Mouse (Mus musculus) stomach, postnatal 0 days (tissue): ENCODE data around the gene Lrrc37a. TPM values are rescaled to one million over a fixed set of nuclear protein-coding genes. Genes with fewer than 3 reads are reported as not detected.
"Not testable (repeated sequence)": the region's sequence is repeated elsewhere in the genome, so short reads cannot be mapped to it uniquely, and the experiment has no call there.

ENCODE experiments used
- ATAC-seq: fragments of 200-750 bp; cut with Nextera tagmentation; 2 replicates; pipeline ENCODE4 v1.8.0; 2017; ENCODE audit not compliant: low FRiP score, low TSS enrichment
- DNase-seq: peaks from one replicate; pipeline ENCODE4 v3.0.0-alpha.2; 2016; ENCODE audit warnings: low spot score
- H3K27ac ChIP-seq: fragments of 300-500 bp; sonication (generic); replicated peaks from 2 replicates; pipeline ENCODE4 v1.5.1; 2014; ENCODE audit warnings: mild to moderate bottlenecking, control low read depth
- H3K27me3 ChIP-seq: fragments of 300-500 bp; sonication (generic); 2 replicates; pipeline ENCODE4 v1.6.1; 2014; ENCODE audit warnings: low read length; ENCODE audit not compliant: control insufficient read depth, insufficient read depth
- H3K36me3 ChIP-seq: fragments of 300-500 bp; sonication (generic); 2 replicates; pipeline ENCODE4 v1.6.1; 2014; ENCODE audit warnings: low read length, mixed read lengths; ENCODE audit not compliant: control insufficient read depth, insufficient read depth
- H3K4me1 ChIP-seq: fragments of 300-500 bp; sonication (generic); replicated peaks from 2 replicates; pipeline ENCODE4 v1.6.1; 2014; ENCODE audit warnings: antibody characterized with exemption; ENCODE audit not compliant: control insufficient read depth, insufficient read depth
- H3K4me2 ChIP-seq: fragments of 300-500 bp; sonication (generic); replicated peaks from 2 replicates; pipeline ENCODE4 v1.6.1; 2014; ENCODE audit warnings: low read depth, mild to moderate bottlenecking, control low read depth, moderate library complexity
- H3K4me3 ChIP-seq: fragments of 300-500 bp; sonication (generic); 2 replicates; pipeline ENCODE4 v1.5.1; 2014; ENCODE audit warnings: low read depth, low read length, control low read depth
- H3K9ac ChIP-seq: fragments of 300-500 bp; sonication (generic); 2 replicates; pipeline ENCODE4 v1.6.1; 2014; ENCODE audit warnings: mild to moderate bottlenecking, low read length, control low read depth, mixed read lengths
- H3K9me3 ChIP-seq: fragments of 300-500 bp; sonication (generic); 2 replicates; pipeline ENCODE4 v1.6.1; 2016; ENCODE audit warnings: low read length; ENCODE audit not compliant: control insufficient read depth
- CTCF ChIP-seq: IDR thresholded peaks from 2 replicates; pipeline ENCODE4 v1.5.1; 2016; ENCODE audit warnings: antibody characterized with exemption, low read depth, mild to moderate bottlenecking, moderate library complexity
- EP300 ChIP-seq: optimal IDR thresholded peaks from 2 replicates; pipeline ENCODE3; 2016; ENCODE audit warnings: antibody characterized with exemption
- WGBS: fragments of 180-500 bp; shearing (Covaris S2); extraction: QIAGEN DNeasy Blood & Tissue Kit; methylation state at CpG from one replicate; pipeline ENCODE4 v1.1.7; 2014; 5-methylcytosine and 5-hydroxymethylcytosine counted together
- polyA plus RNA-seq: library from polyadenylated mRNA; unstranded; fragments of >200 nt; fragmentation: Nextera tagmentation; extraction: Ambion mirVana; gene quantifications from 2 replicates; pipeline ENCODE4 v1.2.1, GENCODE M21; 2015

The Lrrc37a gene
- polyA plus RNA-seq, result not detected in 2 replicates

DNA sequence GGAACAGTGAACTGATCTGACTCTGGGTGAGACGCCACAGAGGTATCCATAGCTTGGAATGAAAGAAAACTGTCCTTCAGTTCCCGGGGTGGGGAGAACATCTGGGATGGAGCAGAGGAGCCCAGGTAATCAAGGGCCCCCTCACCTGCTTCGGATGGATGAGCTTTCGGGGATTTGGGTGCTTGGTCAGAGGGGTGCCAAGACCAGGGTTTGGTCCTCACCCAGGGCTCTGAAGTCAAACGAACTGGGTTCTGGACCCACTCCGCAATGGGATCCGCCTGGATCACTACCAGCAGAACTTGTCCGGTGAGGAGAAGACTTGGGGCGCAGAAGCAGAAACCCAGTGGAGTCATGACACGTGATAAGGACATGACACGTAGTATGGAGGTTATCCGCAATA, at the start of gene Lrrc37a:
Gene Lrrc37a (minus strand): TSS at position 101 of the 400 bp plus-strand sequence.
- Histone ChIP-seq H3K9me3 (no peaks in the 10 kb centered on the region), H3K27ac (no peak within 1 kb of the TSS), H3K4me1 (no peaks in the 10 kb centered on the region), H3K4me3 (no peak within 1 kb of the TSS), H3K9ac (no peak within 1 kb of the TSS), H3K36me3 (no peaks in the 10 kb centered on the region), H3K27me3 (no peaks in the 10 kb centered on the region), H3K4me2 (no peak within 1 kb of the TSS)
- ATAC-seq (no peak), DNase-seq (no peak)
- no peak for TF ChIP-seq CTCF
- no peak for TF ChIP-seq EP300
- WGBS, result 86% methylated on average over 12 of the region's 12 CpGs

DNA sequence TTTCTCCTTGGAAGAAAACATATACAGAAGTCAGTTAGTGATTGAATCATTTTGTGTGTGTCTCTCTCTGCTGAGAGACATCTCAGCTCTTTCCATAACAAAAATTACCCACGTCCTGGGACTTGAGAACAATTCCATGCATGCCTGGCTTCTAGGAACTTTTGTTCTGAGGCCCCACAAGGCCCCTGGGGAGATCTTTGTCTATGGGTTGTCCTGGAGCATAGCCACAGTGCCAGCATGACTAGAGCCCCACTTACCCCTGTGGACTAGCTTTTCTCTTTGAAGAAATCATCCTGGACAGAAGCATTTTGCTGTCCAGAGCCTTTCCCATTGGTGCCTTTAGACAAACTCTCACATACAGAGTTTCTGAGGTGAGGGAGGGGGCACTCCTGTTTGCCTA, 30.6 kb upstream of the Lrrc37a start:
- H3K4me3 ChIP-seq, H3K36me3 ChIP-seq, H3K27ac ChIP-seq, H3K4me2 ChIP-seq, ATAC-seq, H3K4me1 ChIP-seq, H3K27me3 ChIP-seq, H3K9me3 ChIP-seq, H3K9ac ChIP-seq, DNase-seq: not testable (repeated sequence)
- 31% methylated on average over 1 of the region's 1 CpGs for WGBS

DNA sequence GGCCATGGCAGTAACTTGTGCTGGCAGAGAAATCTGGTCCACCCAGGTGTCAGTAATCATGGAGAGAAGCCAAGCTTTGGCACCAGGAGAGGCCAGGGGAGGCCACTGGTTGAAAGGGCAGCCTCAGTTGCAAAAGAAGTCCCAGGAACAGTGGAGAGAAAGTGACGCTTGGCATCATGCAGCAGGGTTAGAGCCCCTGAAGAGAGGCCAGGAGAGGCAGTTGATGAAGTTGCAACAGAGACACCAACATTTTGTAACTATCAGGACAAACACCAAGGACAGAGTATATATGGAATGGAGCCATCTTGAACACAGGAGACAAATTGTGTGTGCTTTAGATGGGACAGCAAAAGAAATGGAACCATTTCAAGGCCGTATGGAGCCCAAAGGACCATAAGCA, 7.7 kb upstream of the Lrrc37a start:
- H3K36me3 ChIP-seq, result no peaks in the 10 kb centered on the region
- no peak for TF ChIP-seq CTCF
- TF ChIP-seq EP300, result no peak
- ATAC-seq (no peak), DNase-seq (no peak)
- H3K9ac ChIP-seq, result no peak overlapping the region
- H3K4me1 ChIP-seq, result no peaks in the 10 kb centered on the region
- H3K27ac ChIP-seq, result no peak overlapping the region
- no peak overlapping the region for H3K4me2 ChIP-seq
- H3K9me3 ChIP-seq, result no peaks in the 10 kb centered on the region
- H3K4me3 ChIP-seq, result no peak overlapping the region
- WGBS, result 70% methylated on average over 2 of the region's 2 CpGs
- no peaks in the 10 kb centered on the region for H3K27me3 ChIP-seq

DNA sequence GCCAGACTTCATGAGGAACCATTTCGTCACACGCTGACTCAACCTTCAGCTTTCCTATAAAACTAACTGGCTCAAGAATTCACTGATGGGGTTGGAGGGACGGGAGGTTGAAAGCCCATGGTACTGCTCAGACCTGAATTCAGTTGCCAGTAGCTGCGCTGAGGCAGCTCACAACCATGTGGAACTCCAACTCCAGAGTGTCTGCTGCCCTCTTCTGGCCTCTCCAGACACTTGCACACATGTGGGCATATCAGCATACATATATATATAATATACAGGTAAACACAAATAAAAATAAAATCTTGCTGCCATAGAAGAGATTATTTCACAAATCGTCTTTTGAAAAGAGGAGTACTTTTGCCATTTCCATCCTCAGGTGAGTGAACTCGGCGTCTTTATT, 40.0 kb downstream of the Lrrc37a start:
- Histone ChIP-seq H3K4me1 (no peaks in the 10 kb centered on the region), H3K9me3 (no peaks in the 10 kb centered on the region), H3K4me2 (no peak overlapping the region), H3K9ac (no peak overlapping the region), H3K4me3 (no peak overlapping the region), H3K27ac (no peak overlapping the region), H3K27me3 (no peaks in the 10 kb centered on the region), H3K36me3 (no peaks in the 10 kb centered on the region)
- TF ChIP-seq CTCF, result peak; percentile 57
- TF ChIP-seq EP300, result no peak
- no peak for ATAC-seq
- 73% methylated on average over 7 of the region's 7 CpGs for WGBS
- peak; percentile 19 for DNase-seq

DNA sequence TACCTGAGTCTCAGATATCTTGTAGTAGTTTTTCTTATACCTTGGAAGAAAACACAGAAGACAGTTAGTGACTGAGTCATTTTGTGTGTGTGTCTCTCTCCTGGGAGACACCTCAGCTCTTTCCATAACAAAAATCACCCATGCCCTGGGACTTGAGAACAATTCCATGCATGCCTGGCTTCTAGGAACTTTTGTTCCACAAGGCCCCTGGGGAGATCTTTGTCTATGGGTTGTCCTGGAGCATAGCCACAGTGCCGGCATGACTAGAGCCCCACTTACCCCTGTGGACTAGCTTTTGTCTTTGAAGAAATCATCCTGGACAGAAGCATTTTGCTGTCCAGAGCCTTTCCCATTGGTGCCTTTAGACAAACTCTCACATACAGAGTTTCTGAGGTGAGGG, 53.3 kb downstream of the Lrrc37a start:
- H3K9ac ChIP-seq, ATAC-seq, DNase-seq, H3K4me1 ChIP-seq, H3K9me3 ChIP-seq, H3K27ac ChIP-seq, H3K4me2 ChIP-seq, H3K4me3 ChIP-seq, H3K36me3 ChIP-seq, H3K27me3 ChIP-seq: not testable (repeated sequence)
- WGBS, result 87% methylated on average over 1 of the region's 1 CpGs

DNA sequence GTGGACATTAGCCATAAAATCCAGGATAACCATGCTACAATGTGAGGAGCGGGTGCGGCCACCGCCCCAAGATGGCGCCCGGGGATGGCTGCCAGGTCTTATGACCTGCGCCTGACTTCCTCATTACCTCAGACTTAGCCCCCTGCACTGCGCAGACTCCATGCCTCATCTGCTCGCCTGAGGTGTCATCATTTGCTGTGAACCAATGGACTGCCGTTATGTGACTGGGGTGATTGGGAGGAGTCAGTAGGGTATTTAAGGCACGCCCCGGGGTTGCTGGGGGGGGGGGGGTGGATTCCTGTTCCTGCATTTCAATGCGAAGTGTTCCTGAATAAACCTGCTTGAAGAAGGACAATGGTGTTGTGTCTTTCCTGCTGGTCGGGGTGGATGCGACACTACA, 54.7 kb downstream of the Lrrc37a start:
- not testable (repeated sequence) for ATAC-seq, H3K4me1 ChIP-seq
- WGBS, result 88% methylated on average over 14 of the region's 14 CpGs

More for the DNA sequence above, 54.7 kb downstream of the Lrrc37a start:
- not testable (repeated sequence) for H3K9me3 ChIP-seq, H3K27ac ChIP-seq, H3K9ac ChIP-seq, DNase-seq, H3K36me3 ChIP-seq, H3K27me3 ChIP-seq, H3K4me3 ChIP-seq, H3K4me2 ChIP-seq
